In the genomic region with DNA sequence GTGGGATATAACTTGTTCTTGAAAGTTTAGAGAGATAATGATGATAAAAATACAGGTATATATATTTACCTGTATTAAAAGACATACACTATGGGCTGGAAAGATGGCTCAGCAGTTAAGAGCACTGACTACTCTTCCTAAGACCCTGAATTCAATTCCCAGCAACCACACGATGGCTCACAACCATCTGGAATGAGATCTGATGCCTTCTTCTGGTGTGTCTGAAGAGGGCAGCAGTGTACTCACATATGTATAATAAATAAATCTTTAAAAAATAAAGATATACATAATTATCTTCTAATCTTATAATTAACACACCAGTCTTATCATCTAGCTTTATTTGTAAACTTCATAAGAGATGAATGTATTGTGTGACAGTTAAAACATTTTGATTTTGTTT, we compare ENCODE assay signal across 19 mouse cellular contexts. TPM values are rescaled to one million over a fixed set of nuclear protein-coding genes. Genes with fewer than 3 reads are reported as not detected.
DNase-seq lines count a peak whose midpoint lies in the region; ATAC-seq and TF ChIP-seq lines count a peak whose summit lies in the region.
"Had no signal": no experiment of that assay in that cellular context is flagged by ENCODE, and none has a peak within 500 bp of the region (broad histone marks: within the 10 kb centered on the region; RNA-seq: fewer than 3 reads in every experiment).

No protein-coding gene starts in this region.

- ATAC-seq in forebrain, embryonic 14.5 days = no peak
- ATAC-seq in forebrain, embryonic 16.5 days = no peak
- no peak for ATAC-seq in hindbrain, postnatal 0 days
- no peak for ATAC-seq in hindbrain, embryonic 11.5 days (ENCODE audit: low FRiP score)
- ATAC-seq: intestine, embryonic 16.5 days had no signal

- H3K9ac ChIP-seq in forebrain, embryonic 14.5 days (ENCODE audit: low read length) = no peak overlapping the region
- H3K9ac ChIP-seq in forebrain, embryonic 16.5 days (replicated peaks; ENCODE audit: low read depth, low read length) = no peak overlapping the region
- no peak overlapping the region for H3K9ac ChIP-seq in hindbrain, postnatal 0 days (replicated peaks; ENCODE audit: low read length)
- no peak overlapping the region for H3K9ac ChIP-seq in hindbrain, embryonic 11.5 days (ENCODE audit: low read depth, low read length)
- H3K9ac ChIP-seq: embryonic facial prominence, embryonic 15.5 days; hindbrain, embryonic 13.5 days had no signal

- intact Hi-C loops in left cerebral cortex, adult 2 months (cut with DNase I) = loop anchor here (5.0 kb wide), 2 partner anchors 76 to 161 kb away; a partner anchor contains a TSS
- intact Hi-C loops in left cerebral cortex, postnatal 10 days (cut with DNase I) = loop anchor here (10.0 kb wide), 1 partner anchor 148 kb away; no protein-coding TSS in a partner anchor

- no peak overlapping the region for H3K4me2 ChIP-seq in forebrain, embryonic 14.5 days (ENCODE audit: low read length)
- H3K4me2 ChIP-seq in forebrain, embryonic 16.5 days (ENCODE audit: low read length) = no peak overlapping the region
- no peak overlapping the region for H3K4me2 ChIP-seq in hindbrain, postnatal 0 days (ENCODE audit: low read depth, low read length)
- no peak overlapping the region for H3K4me2 ChIP-seq in hindbrain, embryonic 11.5 days (replicated peaks; ENCODE audit: low read depth, low read length)
- H3K4me2 ChIP-seq: embryonic facial prominence, embryonic 15.5 days; hindbrain, embryonic 13.5 days had no signal

- peak; percentile 11 for DNase-seq in forebrain, embryonic 14.5 days (ENCODE audit: low spot score)
- peak; percentile 9 for DNase-seq in hindbrain, postnatal 0 days (ENCODE audit: low spot score)
- no peak for DNase-seq in hindbrain, embryonic 11.5 days (ENCODE audit: low spot score)
- DNase-seq in left cerebral cortex, adult 2 months (ENCODE audit: extremely low spot score in 1 of 2, low spot score in 2 of 2) = no peak
- DNase-seq in left cerebral cortex, postnatal 10 days (ENCODE audit: extremely low spot score in 1 of 2, low spot score in 2 of 2) = no peak
- DNase-seq in B cell, adult 2 months = no peak
- DNase-seq: adrenal gland, postnatal 10 days; cerebellum, adult 18-20 months; cerebellum, adult 9-11 months; cerebellum, postnatal 36 days; embryo, embryonic 11 days; gastrocnemius, postnatal 25 days; heart, postnatal 10 days; heart, postnatal 4 days had no signal

- 47% methylated on average over 1 of the region's 1 CpGs for WGBS in forebrain, embryonic 14.5 days
- WGBS in forebrain, embryonic 16.5 days = 38% methylated on average over 1 of the region's 1 CpGs
- 13% methylated on average over 1 of the region's 1 CpGs for WGBS in hindbrain, postnatal 0 days
- WGBS in hindbrain, embryonic 11.5 days = 41% methylated on average over 1 of the region's 1 CpGs

- H3K4me3 ChIP-seq in forebrain, embryonic 14.5 days (ENCODE audit: low read depth, low read length) = no peak overlapping the region
- no peak overlapping the region for H3K4me3 ChIP-seq in forebrain, embryonic 16.5 days (replicated peaks; ENCODE audit: low read length)
- no peak overlapping the region for H3K4me3 ChIP-seq in hindbrain, postnatal 0 days (ENCODE audit: low read length)
- no peak overlapping the region for H3K4me3 ChIP-seq in hindbrain, embryonic 11.5 days (ENCODE audit: low read depth, low read length)
- no peak overlapping the region for H3K4me3 ChIP-seq in left cerebral cortex, adult 2 months
- H3K4me3 ChIP-seq: embryonic facial prominence, embryonic 15.5 days; erythroblast, embryonic 14.5 days; hindbrain, embryonic 13.5 days had no signal

- peaks cover 55% of the 10 kb centered on the region for H3K36me3 ChIP-seq in forebrain, embryonic 14.5 days (ENCODE audit: control insufficient read depth, insufficient read depth, low read length)
- H3K36me3 ChIP-seq in forebrain, embryonic 16.5 days (ENCODE audit: control insufficient read depth, insufficient read depth) = no peaks in the 10 kb centered on the region
- H3K36me3 ChIP-seq in hindbrain, postnatal 0 days (ENCODE audit: insufficient read depth, low read length) = peaks cover 6% of the 10 kb centered on the region; the same call in 1 of the 2 replicates
- H3K36me3 ChIP-seq in hindbrain, embryonic 11.5 days (ENCODE audit: control insufficient read depth, insufficient read depth, low read length) = peaks cover 4% of the 10 kb centered on the region; the same call in 1 of the 2 replicates

- H3K4me1 ChIP-seq in forebrain, embryonic 14.5 days (ENCODE audit: control insufficient read depth, insufficient read depth, low read length) = no peaks in the 10 kb centered on the region
- H3K4me1 ChIP-seq in forebrain, embryonic 16.5 days (replicated peaks; ENCODE audit: control insufficient read depth, insufficient read depth, low read length) = no peaks in the 10 kb centered on the region
- no peaks in the 10 kb centered on the region for H3K4me1 ChIP-seq in hindbrain, postnatal 0 days (ENCODE audit: insufficient read depth, low read length)
- H3K4me1 ChIP-seq in hindbrain, embryonic 11.5 days (replicated peaks; ENCODE audit: control insufficient read depth, insufficient read depth, low read length) = no peaks in the 10 kb centered on the region
- H3K4me1 ChIP-seq: embryonic facial prominence, embryonic 15.5 days; hindbrain, embryonic 13.5 days had no signal

- no peaks in the 10 kb centered on the region for H3K27me3 ChIP-seq in forebrain, embryonic 14.5 days (replicated peaks; ENCODE audit: control insufficient read depth, insufficient read depth, low read length)
- H3K27me3 ChIP-seq in forebrain, embryonic 16.5 days (replicated peaks; ENCODE audit: control insufficient read depth, insufficient read depth, low read length) = no peaks in the 10 kb centered on the region
- H3K27me3 ChIP-seq in hindbrain, postnatal 0 days (ENCODE audit: insufficient read depth, low read length) = no peaks in the 10 kb centered on the region
- no peaks in the 10 kb centered on the region for H3K27me3 ChIP-seq in hindbrain, embryonic 11.5 days (ENCODE audit: control insufficient read depth, insufficient read depth, low read length)
- H3K27me3 ChIP-seq: embryonic facial prominence, embryonic 15.5 days; hindbrain, embryonic 13.5 days had no signal

- TF ChIP-seq CTCF in hindbrain, postnatal 0 days (IDR thresholded peaks at IDR 0.05; ENCODE audit: low read depth) = peak; percentile 39
- peak; percentile 11; the same call in 1 of the 2 replicates for TF ChIP-seq CTCF in left cerebral cortex, adult 2 months (IDR thresholded peaks at IDR 0.05)

- H3K9me3 ChIP-seq in forebrain, embryonic 14.5 days (replicated peaks; ENCODE audit: control insufficient read depth, low read length) = no peaks in the 10 kb centered on the region
- H3K9me3 ChIP-seq in forebrain, embryonic 16.5 days (ENCODE audit: control insufficient read depth, low read length) = no peaks in the 10 kb centered on the region
- H3K9me3 ChIP-seq in hindbrain, postnatal 0 days (ENCODE audit: low read length) = no peaks in the 10 kb centered on the region
- H3K9me3 ChIP-seq in hindbrain, embryonic 11.5 days (ENCODE audit: control insufficient read depth, low read length) = no peaks in the 10 kb centered on the region
- H3K9me3 ChIP-seq: embryonic facial prominence, embryonic 15.5 days; hindbrain, embryonic 13.5 days had no signal

- no peak overlapping the region for H3K27ac ChIP-seq in forebrain, embryonic 14.5 days (ENCODE audit: low read depth, low read length)
- H3K27ac ChIP-seq in forebrain, embryonic 16.5 days (ENCODE audit: low read length) = no peak overlapping the region
- no peak overlapping the region for H3K27ac ChIP-seq in hindbrain, postnatal 0 days
- no peak overlapping the region for H3K27ac ChIP-seq in hindbrain, embryonic 11.5 days (ENCODE audit: low read depth, low read length)
- no peak overlapping the region for H3K27ac ChIP-seq in left cerebral cortex, adult 2 months
- H3K27ac ChIP-seq: embryonic facial prominence, embryonic 15.5 days; hindbrain, embryonic 13.5 days had no signal

RNA-seq across cellular contexts. Expression of a gene that starts 18.6 kb away (rescaled TPM):
- polyA plus RNA-seq in forebrain, embryonic 14.5 days (2014; fragmentation: Nextera tagmentation; extraction: Ambion mirVana) = 15.1 and 15.5 TPM in 2 replicates
- 12.1 and 16.4 TPM in 2 replicates for polyA plus RNA-seq in forebrain, embryonic 16.5 days (2015; fragmentation: Nextera tagmentation; extraction: Ambion mirVana)
- 2.8 and 3.0 TPM in 2 replicates for total RNA-seq in hindbrain, postnatal 0 days (2014; rRNA removed)
- 8.1 and 9.5 TPM in 2 replicates for polyA plus RNA-seq in hindbrain, postnatal 0 days (2015; fragmentation: Nextera tagmentation; extraction: Ambion mirVana)
- 45.6 and 49.5 TPM in 2 replicates for polyA plus RNA-seq in hindbrain, embryonic 11.5 days (2014; fragmentation: Nextera tagmentation; extraction: Ambion mirVana)
- 1 to 10 TPM in 1 of 2 experiments, under 1 TPM in 1; 0.59 to 1.1 TPM for total RNA-seq in left cerebral cortex, adult 2 months (2021)
- 1 to 10 TPM; 1.2 to 1.7 TPM for total RNA-seq in left cerebral cortex, postnatal 10 days (2021)

RNA-seq across cellular contexts. Expression of a gene that starts 35.6 kb away (rescaled TPM):
- polyA plus RNA-seq in forebrain, embryonic 14.5 days (2014; fragmentation: Nextera tagmentation; extraction: Ambion mirVana) = 35.3 and 40.3 TPM in 2 replicates
- 27.4 and 33.3 TPM in 2 replicates for polyA plus RNA-seq in forebrain, embryonic 16.5 days (2015; fragmentation: Nextera tagmentation; extraction: Ambion mirVana)
- 13.7 and 16.8 TPM in 2 replicates for total RNA-seq in hindbrain, postnatal 0 days (2014; rRNA removed)
- polyA plus RNA-seq in hindbrain, postnatal 0 days (2015; fragmentation: Nextera tagmentation; extraction: Ambion mirVana) = 41.9 and 44.8 TPM in 2 replicates
- polyA plus RNA-seq in hindbrain, embryonic 11.5 days (2014; fragmentation: Nextera tagmentation; extraction: Ambion mirVana) = 55.5 and 75.3 TPM in 2 replicates
- total RNA-seq in left cerebral cortex, adult 2 months (2021) = 10 to 100 TPM; 11.2 to 12.8 TPM
- 10 to 100 TPM; 12.5 to 13.2 TPM for total RNA-seq in left cerebral cortex, postnatal 10 days (2021)

Comparison
In these comparisons a context has a peak if more than half of its experiments do, and no peak if none do; other contexts are left out.
1. DNase-seq: peak in forebrain, embryonic 14.5 days (single experiment) and hindbrain, postnatal 0 days (single experiment); none in hindbrain, embryonic 11.5 days (single experiment), left cerebral cortex, adult 2 months (0 of 2), left cerebral cortex, postnatal 10 days (0 of 2) and B cell, adult 2 months (0 of 2).